Mouse (Mus musculus): Measurements from ENCODE around the gene Hdx. TPM values are rescaled to one million over a fixed set of nuclear protein-coding genes. Genes with fewer than 3 reads are reported as not detected.

The Hdx gene
- polyA plus RNA-seq, 1 experiment from 2014 or later: 2.3 TPM

Other genes with a start within 250 kb of the Hdx start
- 45.2 and 45.9 TPM in 2 replicates for gene Rps6ka6, start 159.1 kb downstream of the Hdx start, polyA plus RNA-seq (2016; fragmentation: Nextera tagmentation; extraction: Ambion mirVana)
- 0.66 and 1.9 TPM in 2 replicates for gene Gm45194, start 194.3 kb upstream of the Hdx start, polyA plus RNA-seq (2016; fragmentation: Nextera tagmentation; extraction: Ambion mirVana)

Data from hindbrain, embryonic 12.5 days (tissue).